Mouse (Mus musculus) layer of hippocampus, adult 11-12 months (tissue): ENCODE data around the gene Kpna6.
A peak's percentile ranks its signal among the peaks of the same experiment; 100 is the strongest.

Source experiments
- DNase-seq: peaks from one replicate; pipeline ENCODE4 v3.0.0; 2022; ENCODE audit warnings: low spot score

Gene Kpna6

GRCm38 (mm10) chr4:129618031-129618430 is 54.5 kb downstream of the Kpna6 start:
- DNase-seq: no peak

DNA sequence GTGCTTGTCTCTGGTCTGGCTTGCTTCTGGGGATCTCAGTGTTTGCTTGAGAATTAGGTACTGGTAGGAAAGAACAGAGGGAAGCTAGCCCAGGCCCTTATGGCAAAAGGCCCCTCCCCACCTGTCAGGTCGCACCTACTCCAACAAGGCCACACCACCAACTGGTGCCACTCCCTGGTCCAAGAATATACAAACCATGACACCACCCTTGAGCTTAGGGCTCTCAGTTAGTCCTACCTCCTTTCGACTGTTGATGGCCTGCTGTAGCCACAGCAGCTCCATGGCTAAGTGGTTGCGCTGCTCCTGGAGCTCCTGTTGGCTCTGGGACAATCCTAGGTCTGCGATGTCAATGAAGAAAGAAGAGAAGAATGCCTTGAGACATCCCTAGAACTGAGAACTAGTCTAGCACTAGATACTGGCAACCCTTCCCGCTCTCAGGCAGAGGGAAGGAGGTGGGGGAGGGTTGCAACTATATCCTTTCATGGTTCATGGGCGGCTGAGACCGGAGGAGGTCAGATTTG is 55.4 kb downstream of the Kpna6 start:
- DNase-seq: no peak

GRCm38 (mm10) chr4:129616631-129617030 is 55.9 kb downstream of the Kpna6 start:
- DNase-seq: no peak

- DNase-seq: no peak
Measured at GRCm38 (mm10) chr4:129615801-129616290, 56.7 kb downstream of the Kpna6 start.

- DNase-seq: no peak
Measured at GRCm38 (mm10) chr4:129614093-129614492, 58.5 kb downstream of the Kpna6 start, which contains the start of gene Dcdc2b. TSS of gene Dcdc2b (minus strand) at chr4:129614257.

DNA sequence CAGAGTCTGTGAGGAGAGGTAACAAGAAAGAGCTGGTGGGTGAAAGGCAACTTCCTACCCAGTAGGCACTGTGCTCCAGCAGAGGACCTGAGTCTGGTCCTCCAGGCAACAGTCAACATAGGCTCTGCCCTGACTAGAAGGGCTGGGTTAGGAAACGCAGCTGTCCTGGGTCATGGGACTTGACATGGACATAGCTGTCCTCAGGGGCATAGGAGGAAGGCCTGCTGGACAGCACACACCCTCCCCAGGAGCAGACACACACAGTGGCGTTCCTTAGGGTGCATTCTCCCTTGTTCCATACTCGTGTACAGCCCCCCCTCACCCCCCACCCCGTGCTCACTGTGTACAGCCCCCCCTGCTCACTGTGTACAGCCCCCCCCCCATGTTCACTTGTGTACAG is 62.1 kb downstream of the Kpna6 start:
- DNase-seq: no peak

- DNase-seq: no peak
Measured at GRCm38 (mm10) chr4:129610026-129610425, 62.5 kb downstream of the Kpna6 start.

DNA sequence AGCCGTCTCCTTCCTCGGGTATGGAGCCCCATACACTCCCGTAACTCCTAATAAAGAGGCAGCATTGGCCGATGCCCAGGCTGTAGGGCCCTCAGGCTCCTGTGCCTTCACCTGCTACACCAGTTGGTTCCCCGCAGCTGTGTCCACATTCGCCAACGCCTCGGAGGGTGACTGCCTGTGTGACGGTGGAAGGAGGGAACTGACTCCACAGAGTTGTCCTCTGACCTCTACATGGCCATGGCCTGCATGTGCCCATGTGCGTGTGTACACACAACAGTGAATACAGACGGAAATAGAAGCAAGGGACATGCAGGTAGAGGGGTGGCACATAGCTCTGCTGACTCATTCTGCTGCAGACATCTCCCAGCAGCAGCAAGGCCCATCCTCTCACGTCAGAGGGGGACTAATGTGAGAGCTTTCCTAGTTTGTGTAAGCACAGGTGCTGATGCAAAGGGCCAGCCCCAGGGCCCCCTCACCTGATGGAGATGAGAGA is 63.4 kb downstream of the Kpna6 start:
- no peak for DNase-seq

- DNase-seq: peak; percentile 88
Measured at GRCm38 (mm10) chr4:129608426-129609025, 64.0 kb downstream of the Kpna6 start.

GRCm38 (mm10) chr4:129600233-129601158 is 72.1 kb downstream of the Kpna6 start, which contains the start of the genes Eif3i and Tmem234:
TSS of gene Eif3i (minus strand) at chr4:129600648.
TSS of gene Tmem234 (plus strand) at chr4:129600668.
- peak; percentile 84 for DNase-seq
